Mouse (Mus musculus) liver, embryonic 12.5 days (tissue): ENCODE data around the gene Axl. TPM values are rescaled to one million over a fixed set of nuclear protein-coding genes. Genes with fewer than 3 reads are reported as not detected.
"Not testable (repeated sequence)": the region's sequence is repeated elsewhere in the genome, so short reads cannot be mapped to it uniquely, and the experiment has no call there.

Source experiments
- ATAC-seq: fragments of 200-750 bp; cut with Nextera tagmentation; 2 replicates; pipeline ENCODE4 v1.8.0; 2017; ENCODE audit warnings: moderate number of reproducible peaks, mild to moderate bottlenecking, moderate library complexity
- H3K27ac ChIP-seq: fragments of 300-500 bp; sonication (generic); 2 replicates; pipeline ENCODE4 v1.5.1; 2016; ENCODE audit warnings: mild to moderate bottlenecking
- H3K27me3 ChIP-seq: fragments of 300-500 bp; sonication (generic); replicated peaks from 2 replicates; pipeline ENCODE4 v1.6.1; 2016; ENCODE audit warnings: mild to moderate bottlenecking, moderate library complexity
- H3K36me3 ChIP-seq: fragments of 300-500 bp; sonication (generic); 2 replicates; pipeline ENCODE4 v1.6.1; 2016; ENCODE audit warnings: mild to moderate bottlenecking, moderate library complexity
- H3K4me1 ChIP-seq: fragments of 300-500 bp; sonication (generic); 2 replicates; pipeline ENCODE4 v1.6.1; 2016
- H3K4me2 ChIP-seq: fragments of 300-500 bp; sonication (generic); 2 replicates; pipeline ENCODE4 v1.6.1; 2016; ENCODE audit warnings: mild to moderate bottlenecking, moderate library complexity
- H3K4me3 ChIP-seq: fragments of 300-500 bp; sonication (generic); 2 replicates; pipeline ENCODE4 v1.5.1; 2016; ENCODE audit warnings: mild to moderate bottlenecking, moderate library complexity
- H3K9ac ChIP-seq: fragments of 300-500 bp; sonication (generic); 2 replicates; pipeline ENCODE4 v1.6.1; 2016; ENCODE audit warnings: mild to moderate bottlenecking, moderate library complexity
- H3K9me3 ChIP-seq: fragments of 300-500 bp; sonication (generic); replicated peaks from 2 replicates; pipeline ENCODE4 v1.6.1; 2016; ENCODE audit warnings: mild to moderate bottlenecking, moderate library complexity
- WGBS: fragments of 180-500 bp; shearing (Covaris S2); methylation state at CpG from one replicate; pipeline ENCODE4 v1.1.7; 2016; ENCODE audit not compliant: insufficient replicate concordance; 5-methylcytosine and 5-hydroxymethylcytosine counted together
- polyA plus RNA-seq: library from polyadenylated mRNA; unstranded; fragments of >200 nt; fragmentation: Nextera tagmentation; extraction: Ambion mirVana; gene quantifications from 2 replicates; pipeline ENCODE4 v1.2.1, GENCODE M21; 2016

Gene Axl
- polyA plus RNA-seq, 1 experiment from 2014 or later, result 14.1 TPM

DNA sequence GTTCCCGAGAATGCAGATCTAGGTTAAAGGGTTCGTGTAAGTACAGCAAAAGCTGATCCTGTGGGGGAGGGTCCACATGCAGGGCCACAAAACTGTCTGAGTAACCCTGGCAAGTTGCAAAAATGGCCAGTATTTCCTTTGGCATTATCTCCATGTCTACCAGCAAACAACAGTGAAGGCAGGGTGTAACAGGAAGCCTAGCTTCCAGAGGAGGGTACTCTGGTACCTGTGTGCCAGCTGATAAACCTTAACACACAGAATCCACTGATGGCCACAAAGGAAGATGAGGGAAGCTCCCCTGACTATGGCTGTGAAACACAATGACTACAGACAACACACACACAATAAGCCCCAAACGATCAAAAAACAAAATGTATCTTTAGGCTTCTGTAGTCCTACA lies 50.2 kb downstream of the Axl start:
- H3K36me3 ChIP-seq, result peaks cover 100% of the 10 kb centered on the region
- H3K27ac ChIP-seq, result 0 out of 2 replicates have a peak overlapping the region, but pooled peaks have one; percentile 23
- peaks cover 41% of the 10 kb centered on the region for H3K4me1 ChIP-seq
- peak overlapping the region; percentile 15; the same call in 1 of the 2 replicates for H3K9ac ChIP-seq
- H3K4me3 ChIP-seq, result no peak overlapping the region
- H3K4me2 ChIP-seq, result no peak overlapping the region
- 35% methylated on average over 3 of the region's 3 CpGs for WGBS
- peak; percentile 72 for ATAC-seq
- H3K27me3 ChIP-seq, result no peaks in the 10 kb centered on the region
- no peaks in the 10 kb centered on the region for H3K9me3 ChIP-seq

DNA sequence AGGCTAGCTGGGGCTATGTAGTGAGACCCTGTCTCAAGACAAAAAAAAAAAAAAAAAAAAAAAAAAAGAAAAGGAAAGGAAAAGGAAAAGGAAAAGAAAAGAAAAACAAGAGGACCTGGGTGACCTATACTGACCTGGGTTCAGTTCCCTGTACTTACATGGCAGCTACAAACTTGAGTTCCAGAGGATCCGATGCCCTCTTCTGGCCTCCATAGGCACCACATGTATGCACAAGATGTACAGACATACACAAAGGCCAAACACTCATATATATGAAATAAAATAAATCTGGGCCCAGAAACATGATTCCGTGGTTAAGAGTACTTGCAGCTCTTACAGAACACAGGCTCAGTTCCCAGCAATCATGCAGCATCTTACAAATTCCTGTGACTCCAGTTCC lies 51.6 kb downstream of the Axl start:
- Histone ChIP-seq H3K9me3 (no peaks in the 10 kb centered on the region), H3K27ac (no peak overlapping the region), H3K4me1 (peaks cover 41% of the 10 kb centered on the region), H3K4me2 (no peak overlapping the region), H3K4me3 (no peak overlapping the region), H3K27me3 (no peaks in the 10 kb centered on the region), H3K36me3 (peaks cover 100% of the 10 kb centered on the region), H3K9ac (no peak overlapping the region)
- 80% methylated on average over 2 of the region's 2 CpGs for WGBS
- ATAC-seq, result no peak

DNA sequence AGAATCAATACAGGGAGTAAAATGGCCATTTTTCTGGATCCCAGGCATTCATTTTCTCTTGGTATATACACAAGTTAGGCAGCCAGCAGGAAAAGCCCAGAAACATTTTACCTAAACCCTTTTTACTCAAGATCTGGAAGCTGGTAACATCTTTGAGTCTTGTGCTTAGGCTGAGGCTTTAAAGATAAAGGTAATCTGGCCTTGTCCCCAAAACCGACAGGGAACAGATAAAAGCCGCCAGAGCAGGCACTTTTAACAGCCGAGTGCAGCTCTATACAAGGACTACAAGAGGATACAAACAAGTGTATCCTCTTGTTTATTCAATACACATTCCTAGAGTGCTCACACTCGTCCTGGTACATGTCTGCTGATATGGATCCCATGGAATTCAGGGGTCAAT lies 53.5 kb downstream of the Axl start:
- Histone ChIP-seq H3K36me3 (peaks cover 100% of the 10 kb centered on the region), H3K4me3 (no peak overlapping the region), H3K27me3 (no peaks in the 10 kb centered on the region), H3K9me3 (no peaks in the 10 kb centered on the region), H3K27ac (no peak overlapping the region; the same call in 1 of the 2 replicates), H3K9ac (no peak overlapping the region), H3K4me2 (0 out of 2 replicates have a peak overlapping the region, but pooled peaks have one; percentile 1), H3K4me1 (peaks cover 41% of the 10 kb centered on the region)
- ATAC-seq, result peak; percentile 50; the same call in 1 of the 2 replicates
- 8% methylated on average over 4 of the region's 4 CpGs for WGBS

DNA sequence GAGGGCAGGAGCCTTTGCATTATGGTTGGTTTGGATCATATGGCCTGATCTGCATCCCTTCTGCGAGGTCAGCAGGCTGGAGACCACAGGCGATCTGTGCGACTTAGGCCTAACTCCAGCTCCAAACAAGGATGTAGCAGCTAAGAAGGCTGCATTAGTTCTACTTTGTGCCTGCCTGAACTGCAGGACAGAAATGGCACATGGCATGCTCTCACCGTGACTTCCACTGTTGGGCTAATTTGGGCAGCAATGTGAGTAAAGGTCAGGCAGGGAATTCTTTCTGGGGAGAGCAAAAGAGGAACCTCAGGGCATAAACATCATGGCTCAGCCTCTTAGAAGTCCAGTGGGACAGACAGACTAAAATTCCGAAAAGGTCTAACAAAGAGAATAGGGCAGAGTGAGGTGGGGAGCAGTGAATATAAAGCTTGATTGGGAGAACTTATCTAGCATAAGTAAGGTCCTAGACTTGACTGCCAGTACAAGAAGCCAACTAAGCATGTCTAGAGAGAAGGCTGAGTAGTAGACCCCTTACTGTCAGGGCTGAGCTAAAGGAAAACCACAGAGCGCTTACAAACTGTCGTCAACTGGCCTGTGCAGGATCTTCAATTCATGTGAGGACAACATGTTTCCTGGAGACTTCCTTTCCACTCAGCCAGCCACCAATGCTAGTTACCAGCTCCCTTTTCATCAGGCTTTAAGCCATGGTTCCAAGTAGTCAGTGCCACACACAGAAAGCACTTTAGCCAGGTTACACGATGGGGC lies 57.0 kb downstream of the Axl start:
- WGBS, result 71% methylated on average over 8 of the region's 8 CpGs
- Histone ChIP-seq H3K36me3 (peaks cover 99% of the 10 kb centered on the region), H3K4me3 (no peak overlapping the region), H3K27me3 (no peaks in the 10 kb centered on the region), H3K4me2 (no peak overlapping the region), H3K9ac (no peak overlapping the region), H3K4me1 (peaks cover 23% of the 10 kb centered on the region), H3K9me3 (no peaks in the 10 kb centered on the region), H3K27ac (0 out of 2 replicates have a peak overlapping the region, but pooled peaks have one; percentile 37)
- ATAC-seq, result no peak

DNA sequence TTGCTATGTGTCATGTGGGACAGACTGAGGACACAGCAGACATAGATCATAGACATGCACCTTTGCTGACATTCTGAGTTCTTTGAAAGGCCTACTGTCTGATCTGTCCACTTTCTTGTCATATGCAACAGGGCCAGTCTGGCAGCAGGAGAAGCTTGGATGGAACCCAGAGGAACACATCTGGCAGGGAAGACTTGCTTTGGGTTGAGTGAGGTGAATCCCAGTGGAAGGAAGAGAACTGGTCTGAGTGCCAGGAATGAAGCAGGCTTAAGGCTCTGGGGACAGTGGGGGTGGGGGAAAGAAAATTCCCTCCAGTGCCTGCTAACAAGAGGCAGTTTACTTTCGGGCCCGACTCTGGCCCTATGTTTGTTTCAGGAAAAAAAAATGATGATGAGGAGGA lies 58.6 kb downstream of the Axl start:
- H3K27ac ChIP-seq, result no peak overlapping the region
- no peak overlapping the region for H3K9ac ChIP-seq
- no peak overlapping the region for H3K4me3 ChIP-seq
- no peak for ATAC-seq
- H3K36me3 ChIP-seq, result peaks cover 99% of the 10 kb centered on the region
- no peaks in the 10 kb centered on the region for H3K9me3 ChIP-seq
- H3K27me3 ChIP-seq, result no peaks in the 10 kb centered on the region
- no peak overlapping the region for H3K4me2 ChIP-seq
- WGBS, result 88% methylated on average over 2 of the region's 2 CpGs
- H3K4me1 ChIP-seq, result peaks cover 8% of the 10 kb centered on the region; the same call in 1 of the 2 replicates

DNA sequence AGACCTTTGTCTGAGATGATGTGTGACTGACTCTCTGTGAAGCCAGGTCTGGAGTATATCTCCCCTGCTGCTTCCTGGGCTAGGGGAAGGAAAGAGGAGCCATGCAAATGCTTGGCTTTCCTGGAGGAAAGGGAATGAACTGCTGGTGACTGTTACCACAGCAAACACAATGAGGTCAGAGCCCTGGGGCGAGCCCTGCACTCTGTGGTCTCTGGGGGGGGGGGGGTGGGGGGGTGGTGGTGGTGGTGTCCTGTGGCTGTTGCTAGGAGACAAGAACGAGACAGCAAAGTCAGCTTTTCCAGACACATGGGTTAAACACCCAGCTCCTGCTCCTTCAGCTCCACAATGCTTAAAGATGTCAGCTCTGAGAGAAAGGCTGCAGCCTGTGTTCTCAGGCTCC lies 59.1 kb downstream of the Axl start:
- no peak overlapping the region for H3K4me2 ChIP-seq
- H3K36me3 ChIP-seq, result peaks cover 99% of the 10 kb centered on the region
- no peak for ATAC-seq

DNA sequence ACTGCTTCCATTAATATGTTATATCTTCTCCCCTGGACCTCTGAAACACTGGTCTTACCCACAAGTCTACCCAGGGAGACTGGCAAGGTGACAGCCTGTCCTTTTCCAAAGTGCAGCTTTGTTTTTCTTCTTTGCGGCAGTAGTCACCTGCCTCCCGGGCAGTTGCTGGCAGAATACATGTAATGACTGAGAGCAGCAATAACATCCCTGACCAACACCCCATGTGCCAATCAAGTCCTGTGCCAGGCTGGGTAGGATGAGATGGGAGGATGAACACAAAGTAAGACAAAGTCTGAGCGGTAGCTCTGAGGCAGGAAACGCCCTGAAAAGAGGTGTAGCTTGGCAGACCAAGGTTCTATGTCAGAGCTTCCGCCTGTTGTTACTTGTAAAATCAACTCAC lies 60.7 kb downstream of the Axl start:
- no peak for ATAC-seq
- Histone ChIP-seq H3K9ac (no peak overlapping the region), H3K27ac (no peak overlapping the region), H3K4me1 (peaks cover 8% of the 10 kb centered on the region), H3K36me3 (peaks cover 99% of the 10 kb centered on the region), H3K4me2 (no peak overlapping the region), H3K9me3 (no peaks in the 10 kb centered on the region), H3K4me3 (no peak overlapping the region), H3K27me3 (no peaks in the 10 kb centered on the region)
- WGBS, result 96% methylated on average over 5 of the region's 5 CpGs

More for the DNA sequence above, 59.1 kb downstream of the Axl start:
- no peaks in the 10 kb centered on the region for H3K9me3 ChIP-seq
- no peak overlapping the region for H3K4me3 ChIP-seq
- no peak overlapping the region for H3K27ac ChIP-seq
- H3K9ac ChIP-seq, result no peak overlapping the region
- H3K4me1 ChIP-seq, result peaks cover 4% of the 10 kb centered on the region; the same call in 1 of the 2 replicates
- no peaks in the 10 kb centered on the region for H3K27me3 ChIP-seq
- 56% methylated on average over 2 of the region's 2 CpGs for WGBS

DNA sequence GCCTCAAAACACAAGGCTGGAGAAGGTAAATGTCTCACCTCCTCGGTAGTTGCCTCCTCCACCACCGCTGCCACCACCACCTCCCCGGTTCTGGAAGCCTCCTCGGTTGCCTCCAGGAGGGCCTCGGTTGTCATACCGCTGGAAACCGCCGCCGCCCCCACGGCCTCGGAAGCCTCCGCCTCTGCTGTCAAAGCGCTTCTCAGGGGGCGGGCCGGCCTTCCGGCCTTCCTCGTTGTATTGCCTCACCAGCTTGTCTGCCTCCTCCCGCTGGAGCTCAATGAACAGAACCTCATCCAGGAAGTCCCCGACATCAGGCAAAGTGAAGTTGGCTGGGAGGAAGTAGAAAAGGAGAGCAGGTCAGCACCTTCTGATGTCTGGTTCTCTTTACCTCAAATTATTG lies 62.6 kb downstream of the Axl start:
- Histone ChIP-seq H3K36me3 (peaks cover 97% of the 10 kb centered on the region), H3K4me3 (no peak overlapping the region), H3K4me1 (peaks cover 20% of the 10 kb centered on the region), H3K9ac (no peak overlapping the region), H3K9me3 (no peaks in the 10 kb centered on the region), H3K4me2 (no peak overlapping the region), H3K27me3 (no peaks in the 10 kb centered on the region), H3K27ac (no peak overlapping the region)
- WGBS, result 68% methylated on average over 19 of the region's 19 CpGs
- no peak for ATAC-seq

DNA sequence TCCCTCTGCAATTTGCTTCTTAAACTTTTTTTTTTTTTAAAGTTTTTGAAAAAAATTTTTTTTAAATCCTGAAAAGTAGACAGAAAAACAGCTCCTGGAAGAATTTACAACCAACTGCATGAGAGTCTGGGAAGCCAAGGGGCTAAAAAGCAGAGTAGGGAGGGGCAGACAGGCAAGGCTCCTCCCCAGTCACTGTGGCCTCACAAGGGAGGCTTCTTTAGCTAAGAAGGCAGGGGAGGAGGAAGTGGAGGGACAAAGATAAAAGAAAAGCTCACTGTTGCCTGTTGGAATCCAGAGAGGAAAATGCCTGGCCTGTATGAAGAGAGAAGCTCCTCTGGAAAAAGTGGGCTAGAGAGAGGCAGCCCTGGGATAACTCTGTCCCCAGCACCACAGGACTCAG lies 66.7 kb downstream of the Axl start:
- Histone ChIP-seq H3K4me2 (peak overlapping the region; percentile 39), H3K9ac (peak overlapping the region; percentile 44; the same call in 1 of the 2 replicates), H3K4me1 (peaks cover 54% of the 10 kb centered on the region), H3K36me3 (peaks cover 72% of the 10 kb centered on the region), H3K27ac (peak overlapping the region; percentile 77)
- not testable (repeated sequence) for H3K27me3 ChIP-seq, H3K9me3 ChIP-seq, H3K4me3 ChIP-seq
- peak; percentile 48; the same call in 1 of the 2 replicates for ATAC-seq

DNA sequence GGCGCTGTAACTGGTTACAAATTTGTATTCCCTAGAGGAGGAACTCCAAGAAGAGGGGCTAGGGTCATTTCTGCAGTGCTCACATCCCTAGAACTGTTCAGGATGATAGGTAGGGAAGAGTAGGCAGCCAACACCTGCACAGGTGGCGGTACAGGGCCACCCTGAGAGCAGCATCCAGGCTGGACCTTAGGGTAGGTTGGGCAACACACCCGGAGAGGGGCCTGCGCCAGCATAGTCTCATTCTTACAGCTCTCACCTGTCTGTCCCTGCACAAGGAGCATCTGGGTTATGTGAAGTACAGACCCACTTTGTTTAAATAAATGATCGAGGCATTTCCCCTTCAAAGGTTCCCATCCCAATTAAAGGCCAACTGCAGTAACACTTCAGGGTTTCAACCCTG lies 67.7 kb downstream of the Axl start:
- Histone ChIP-seq H3K4me3 (no peak overlapping the region), H3K27me3 (no peaks in the 10 kb centered on the region), H3K4me1 (peaks cover 55% of the 10 kb centered on the region), H3K27ac (peak overlapping the region; percentile 15; the same call in 1 of the 2 replicates), H3K9me3 (no peaks in the 10 kb centered on the region), H3K4me2 (no peak overlapping the region), H3K36me3 (peaks cover 72% of the 10 kb centered on the region), H3K9ac (no peak overlapping the region)
- 81% methylated on average over 5 of the region's 5 CpGs for WGBS
- no peak for ATAC-seq

DNA sequence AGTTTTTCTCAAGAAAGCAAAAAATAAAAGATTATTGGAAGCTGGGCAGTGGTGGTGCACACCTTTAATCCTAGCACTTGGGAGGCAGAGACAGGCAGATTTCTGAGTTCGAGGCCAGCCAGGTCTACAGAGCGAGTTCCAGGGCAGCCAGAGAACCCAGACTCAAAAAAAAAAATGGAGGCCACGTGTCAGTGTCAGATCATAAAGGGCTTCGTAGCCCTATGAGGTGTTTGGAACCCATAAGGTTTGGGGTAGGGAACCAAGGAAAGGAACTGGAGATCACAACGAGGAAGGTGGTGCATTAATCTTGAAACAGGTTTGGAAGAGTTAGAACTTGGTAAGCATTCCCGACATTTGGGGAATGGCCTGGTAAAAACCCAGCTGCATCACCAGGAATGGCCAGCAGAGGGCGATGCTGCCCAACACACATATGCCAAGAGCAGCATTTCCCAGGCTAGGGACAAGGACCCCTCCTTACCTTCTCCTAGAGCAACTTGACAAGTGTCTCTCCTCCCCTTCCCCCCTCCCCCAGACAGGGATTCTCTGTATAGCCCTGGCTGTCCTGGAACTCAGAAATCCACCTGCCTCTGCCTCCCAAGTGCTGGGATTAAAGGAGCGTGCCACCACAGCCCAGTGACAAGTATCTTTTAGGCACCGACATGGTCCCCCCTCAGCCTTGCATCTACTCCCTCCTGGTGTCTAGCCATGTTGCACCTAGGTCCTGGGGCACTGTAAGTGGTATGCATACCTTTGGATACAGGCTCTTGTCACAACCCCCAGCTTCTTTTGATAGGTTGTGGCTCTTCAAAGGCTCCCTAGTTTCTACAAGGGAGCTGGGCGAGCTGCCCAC lies 68.5 kb downstream of the Axl start:
- H3K27me3 ChIP-seq, result no peaks in the 10 kb centered on the region
- peaks cover 55% of the 10 kb centered on the region for H3K4me1 ChIP-seq
- 52% methylated on average over 10 of the region's 10 CpGs for WGBS
- peak overlapping the region; percentile 81 for H3K9ac ChIP-seq
- H3K27ac ChIP-seq, result peak overlapping the region; percentile 87
- peaks cover 72% of the 10 kb centered on the region for H3K36me3 ChIP-seq
- H3K9me3 ChIP-seq, result no peaks in the 10 kb centered on the region
- H3K4me3 ChIP-seq, result peak overlapping the region; percentile 82; the same call in 1 of the 2 replicates
- no peak for ATAC-seq
- peak overlapping the region; percentile 76 for H3K4me2 ChIP-seq
